Mouse (Mus musculus): Measurements from ENCODE around the gene Sprr1a. TPM values are rescaled to one million over a fixed set of nuclear protein-coding genes. Genes with fewer than 3 reads are reported as not detected.
"Not testable (repeated sequence)": the region's sequence is repeated elsewhere in the genome, so short reads cannot be mapped to it uniquely, and the experiment has no call there.

Gene Sprr1a
- total RNA-seq (2018; cell fraction: chromatin; rRNA removed): not detected
- not detected for total RNA-seq (2018; cell fraction: cytosol; rRNA removed)
- total RNA-seq (2018; cell fraction: nucleus; rRNA removed): not detected
- not detected in 3 replicates for polyA plus RNA-seq (2018)

DNA sequence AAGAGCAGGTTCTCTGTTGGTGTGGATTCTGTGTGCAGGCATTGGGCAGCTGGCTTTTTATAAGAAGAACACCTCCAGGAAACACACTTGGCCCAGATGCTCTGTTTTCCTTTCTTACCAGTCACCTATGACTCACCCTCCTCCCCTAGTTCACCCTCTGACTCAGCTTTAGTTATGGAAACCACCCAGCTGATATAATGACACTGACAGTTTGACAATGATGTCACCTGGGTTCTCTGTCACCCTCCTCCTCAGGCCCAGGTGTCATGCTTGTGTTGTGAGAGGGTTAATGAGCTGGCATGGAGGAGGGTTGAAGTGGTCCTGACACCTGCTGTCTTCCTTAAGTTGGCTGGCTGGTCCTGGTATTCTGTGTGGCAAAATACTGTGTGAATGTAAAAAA is at the start of gene Sprr1a:
Sprr1a (minus strand) TSS at position 33 of the 400 bp plus-strand sequence.
- Histone ChIP-seq H3K36me3 (ENCODE audit: inconsistent target) (no peaks in the 10 kb centered on the region), H3K4me3 (ENCODE audit: inconsistent target) (no peak within 1 kb of the TSS), H3K79me2 (ENCODE audit: inconsistent target) (no peaks in the 10 kb centered on the region), H3K27ac (no peak within 1 kb of the TSS)

DNA sequence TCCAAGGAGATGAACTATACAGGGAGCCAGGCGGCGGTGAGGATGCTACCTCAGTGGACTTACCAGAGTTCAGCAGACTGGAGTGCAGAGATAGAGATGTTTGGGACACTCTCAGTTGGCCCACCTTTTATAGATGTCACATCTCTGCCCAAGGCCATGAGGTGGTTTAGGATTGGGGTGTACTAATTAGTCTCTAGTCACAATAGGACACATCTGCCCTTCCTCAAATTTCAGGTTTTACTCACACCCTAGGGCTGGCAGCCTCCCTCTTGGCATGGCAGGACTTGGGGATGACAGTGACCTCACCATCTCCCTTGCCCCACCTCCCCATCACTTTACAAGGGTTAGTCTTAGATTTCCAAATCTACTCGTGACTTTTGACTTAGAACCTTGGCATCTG is 48.7 kb upstream of the Sprr1a start, which contains the start of gene 2310046K23Rik:
2310046K23Rik (minus strand) TSS at position 101 of the 400 bp plus-strand sequence.
- H3K36me3 ChIP-seq (ENCODE audit: inconsistent target): no peaks in the 10 kb centered on the region
- 88% methylated on average over 3 of the region's 3 CpGs for WGBS (ENCODE audit: missing documents)
- H3K27ac ChIP-seq: no peak within 1 kb of the TSS
- no peak within 1 kb of the TSS for H3K4me3 ChIP-seq (ENCODE audit: inconsistent target)
- no peaks in the 10 kb centered on the region for H3K79me2 ChIP-seq (ENCODE audit: inconsistent target)

DNA sequence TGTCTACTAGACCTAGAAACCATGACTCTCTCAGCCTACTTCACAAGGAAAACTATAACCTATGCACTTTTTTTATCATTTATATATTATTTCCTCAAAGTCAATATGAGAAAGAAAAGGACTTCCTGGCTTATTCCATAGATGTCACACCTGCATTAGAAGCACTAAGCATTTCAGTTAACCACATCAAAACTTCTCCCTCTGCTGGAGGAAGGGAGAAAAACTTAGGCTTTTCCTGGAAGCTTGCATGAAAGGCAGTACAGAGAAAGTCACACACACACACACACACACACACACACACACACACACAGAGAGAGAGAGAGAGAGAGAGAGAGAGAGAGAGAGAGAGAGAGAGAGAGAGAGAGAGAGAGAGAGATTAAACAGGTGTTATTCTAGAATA is 26.6 kb upstream of the Sprr1a start:
- Histone ChIP-seq H3K4me3 (ENCODE audit: inconsistent target) (no peak overlapping the region), H3K27ac (no peak overlapping the region), H3K36me3 (ENCODE audit: inconsistent target) (no peaks in the 10 kb centered on the region), H3K79me2 (ENCODE audit: inconsistent target) (no peaks in the 10 kb centered on the region)

DNA sequence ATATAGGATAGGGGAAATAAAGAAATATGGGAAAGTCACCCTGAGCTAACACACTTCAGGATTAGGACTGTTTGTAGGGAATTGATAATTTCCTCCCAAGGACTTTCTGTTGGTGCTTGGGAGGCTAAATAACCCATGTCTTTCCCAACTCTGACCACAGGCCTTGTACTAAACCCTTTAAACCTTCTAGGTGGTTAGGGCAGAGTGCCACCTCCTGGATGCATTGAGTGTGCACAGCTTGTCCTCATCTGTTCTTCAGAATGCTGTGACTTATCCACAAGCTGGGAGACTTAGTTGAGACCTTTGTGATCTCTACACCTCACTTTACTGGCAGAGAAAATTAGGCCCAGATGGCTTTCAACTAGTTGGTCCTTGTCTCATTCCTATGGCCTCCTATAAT is 25.1 kb upstream of the Sprr1a start:
- no peaks in the 10 kb centered on the region for H3K79me2 ChIP-seq (ENCODE audit: inconsistent target)
- no peak overlapping the region for H3K27ac ChIP-seq
- no peaks in the 10 kb centered on the region for H3K36me3 ChIP-seq (ENCODE audit: inconsistent target)
- H3K4me3 ChIP-seq (ENCODE audit: inconsistent target): no peak overlapping the region

DNA sequence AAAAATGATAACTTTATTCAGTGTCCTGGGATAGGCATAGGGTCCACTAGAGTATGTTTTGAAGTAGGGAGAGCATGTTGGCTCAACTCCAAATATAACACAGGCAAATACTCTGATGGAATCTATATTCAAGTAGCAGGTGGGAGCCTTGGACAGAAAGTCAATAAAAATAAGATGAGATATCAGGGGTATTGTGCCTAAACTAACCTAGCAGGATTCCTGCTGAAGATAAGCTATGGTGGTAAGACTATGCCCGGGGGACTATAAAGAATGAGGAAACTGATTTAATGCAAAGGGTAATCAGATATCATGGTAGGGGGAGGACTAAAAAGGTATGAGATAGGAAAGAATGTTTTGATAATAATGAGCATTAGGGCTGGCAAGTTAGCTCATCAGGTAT is 22.5 kb upstream of the Sprr1a start:
- Histone ChIP-seq H3K4me3 (ENCODE audit: inconsistent target) (no peak overlapping the region), H3K36me3 (ENCODE audit: inconsistent target) (no peaks in the 10 kb centered on the region), H3K79me2 (ENCODE audit: inconsistent target) (no peaks in the 10 kb centered on the region), H3K27ac (no peak overlapping the region)
- 85% methylated on average over 1 of the region's 1 CpGs for WGBS (ENCODE audit: missing documents)

DNA sequence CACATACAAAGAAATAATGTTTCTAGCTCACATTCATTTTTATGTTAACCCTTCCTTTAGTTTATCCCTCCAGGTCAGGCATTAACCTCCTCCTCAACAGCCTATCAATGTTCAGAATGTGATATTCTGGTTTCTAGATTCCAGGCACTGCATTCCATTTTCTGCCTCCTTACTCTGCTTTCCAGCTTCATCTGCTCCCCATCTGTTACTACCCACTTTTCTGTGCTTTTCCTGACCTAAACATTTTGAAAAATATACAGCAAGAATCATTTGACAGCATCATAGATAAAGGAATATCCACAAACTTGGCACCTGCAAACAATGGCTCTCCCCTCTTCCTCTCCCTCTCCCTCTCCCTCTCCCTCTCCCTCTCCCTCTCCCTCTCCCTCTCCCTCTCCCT is 17.8 kb upstream of the Sprr1a start:
- Histone ChIP-seq H3K36me3 (ENCODE audit: inconsistent target) (no peaks in the 10 kb centered on the region), H3K4me3 (ENCODE audit: inconsistent target) (no peak overlapping the region), H3K27ac (no peak overlapping the region), H3K79me2 (ENCODE audit: inconsistent target) (no peaks in the 10 kb centered on the region)

DNA sequence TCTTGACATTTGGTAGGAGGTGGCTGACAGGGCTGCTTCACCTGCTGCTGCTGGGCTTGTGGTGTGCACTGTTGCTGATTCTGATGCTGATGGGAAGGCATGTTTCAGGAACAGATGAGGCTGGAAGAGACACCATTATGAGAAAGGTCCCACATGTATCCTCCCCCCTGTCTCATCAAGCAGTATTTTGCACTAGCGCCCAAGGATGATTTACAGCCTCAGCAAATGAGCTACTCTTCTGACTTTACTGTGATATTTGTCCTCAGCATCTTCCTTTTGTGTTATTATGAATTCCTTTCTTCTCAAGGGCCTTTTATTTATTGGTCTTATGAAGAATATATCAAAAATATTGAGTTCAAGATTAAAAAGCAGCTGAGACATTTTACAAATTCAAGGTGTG is 14.7 kb upstream of the Sprr1a start, which contains the start of gene Sprr4:
Sprr4 (minus strand) TSS at position 101 of the 400 bp plus-strand sequence.
- 93% methylated on average over 1 of the region's 1 CpGs for WGBS (ENCODE audit: missing documents)
- H3K27ac ChIP-seq: no peak within 1 kb of the TSS
- H3K79me2 ChIP-seq (ENCODE audit: inconsistent target): no peaks in the 10 kb centered on the region

DNA sequence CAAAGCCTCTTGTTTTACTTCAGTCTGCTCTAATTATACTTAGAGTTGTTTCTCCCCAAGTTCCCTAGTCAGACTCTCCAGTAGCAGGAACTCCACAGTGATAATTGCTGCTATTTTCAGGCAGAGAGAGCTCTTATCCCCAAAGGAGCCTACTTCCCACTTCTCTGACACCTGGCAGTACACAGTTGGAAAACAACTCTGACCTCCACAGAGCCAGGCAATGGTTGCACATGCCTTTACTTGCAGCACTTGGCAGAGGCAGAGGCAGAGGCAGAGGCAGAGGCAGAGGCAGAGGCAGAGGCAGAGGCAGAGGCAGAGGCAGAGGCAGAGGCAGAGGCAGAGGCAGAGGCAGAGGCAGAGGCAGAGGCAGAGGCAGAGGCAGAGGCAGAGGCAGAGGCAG is 4.6 kb upstream of the Sprr1a start:
- not testable (repeated sequence) for H3K4me3 ChIP-seq (ENCODE audit: inconsistent target); H3K27ac ChIP-seq; H3K79me2 ChIP-seq (ENCODE audit: inconsistent target); H3K36me3 ChIP-seq (ENCODE audit: inconsistent target)

More for the DNA sequence above, 14.7 kb upstream of the Sprr1a start, which contains the start of gene Sprr4:
- H3K36me3 ChIP-seq (ENCODE audit: inconsistent target): no peaks in the 10 kb centered on the region
- H3K4me3 ChIP-seq (ENCODE audit: inconsistent target): no peak within 1 kb of the TSS

DNA sequence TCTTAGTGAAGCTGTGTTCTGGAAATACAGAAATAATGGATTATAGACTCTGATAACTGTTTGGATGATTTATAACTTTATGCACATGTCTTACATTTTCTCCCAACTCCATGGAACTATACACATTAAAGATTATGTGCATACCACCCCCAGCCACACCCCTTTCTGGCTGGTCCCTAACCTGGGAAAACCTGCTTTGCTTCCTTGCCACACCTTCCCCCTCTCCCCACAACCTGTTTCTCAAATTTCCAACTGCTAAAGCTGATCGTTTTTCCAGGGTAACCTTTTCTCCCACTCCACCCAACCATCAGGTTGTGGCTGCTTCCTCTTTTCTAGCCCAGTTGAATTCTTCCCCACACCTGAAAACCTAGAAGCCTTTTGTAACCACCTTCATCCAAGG is 612 bp upstream of the Sprr1a start:
- no peak overlapping the region for H3K27ac ChIP-seq
- H3K4me3 ChIP-seq (ENCODE audit: inconsistent target): no peak overlapping the region
- no peaks in the 10 kb centered on the region for H3K36me3 ChIP-seq (ENCODE audit: inconsistent target)
- 10% methylated on average over 1 of the region's 1 CpGs for WGBS (ENCODE audit: missing documents)
- no peaks in the 10 kb centered on the region for H3K79me2 ChIP-seq (ENCODE audit: inconsistent target)

DNA sequence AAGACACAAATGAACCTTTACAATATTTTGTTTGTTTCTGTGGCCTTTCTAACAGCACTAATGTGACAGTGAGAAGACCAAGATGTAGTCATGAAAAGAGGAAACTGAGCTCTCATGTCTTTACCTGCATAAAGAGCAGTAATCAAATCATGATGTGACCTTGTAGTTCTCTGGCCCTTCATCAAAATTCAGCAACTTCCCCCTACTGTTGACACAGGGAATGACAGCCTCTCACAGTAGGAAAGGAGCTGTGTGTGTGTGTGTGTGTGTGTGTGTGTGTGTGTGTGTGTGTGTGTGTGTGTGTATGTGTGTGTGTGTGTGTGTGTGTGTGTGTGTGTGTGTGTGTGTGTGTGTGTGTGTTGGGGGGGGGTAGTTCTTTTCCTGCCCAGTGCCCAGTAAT is 4.4 kb downstream of the Sprr1a start:
- H3K27ac ChIP-seq; H3K4me3 ChIP-seq (ENCODE audit: inconsistent target); H3K36me3 ChIP-seq (ENCODE audit: inconsistent target); H3K79me2 ChIP-seq (ENCODE audit: inconsistent target): not testable (repeated sequence)

DNA sequence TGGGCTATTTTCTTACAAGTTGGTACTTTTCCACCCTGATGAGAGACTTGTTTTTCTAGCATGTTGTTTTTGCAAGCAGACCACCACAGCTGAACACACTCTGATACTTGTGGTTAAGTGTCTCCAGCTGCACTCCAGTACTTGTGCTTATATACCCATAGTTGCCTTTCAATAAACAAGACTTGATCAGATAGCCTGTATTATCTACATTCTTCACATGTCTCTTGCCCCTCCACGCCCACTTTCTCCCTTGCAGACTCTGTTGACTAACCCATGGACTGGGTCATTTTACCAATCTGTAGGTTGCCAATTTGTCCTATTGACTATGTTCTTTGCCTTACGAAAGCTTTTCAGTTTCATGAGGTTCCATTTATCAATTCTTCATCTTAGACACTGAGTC is 15.6 kb downstream of the Sprr1a start:
- Histone ChIP-seq H3K27ac (no peak overlapping the region), H3K79me2 (ENCODE audit: inconsistent target) (no peaks in the 10 kb centered on the region), H3K36me3 (ENCODE audit: inconsistent target) (no peaks in the 10 kb centered on the region), H3K4me3 (ENCODE audit: inconsistent target) (no peak overlapping the region)
- WGBS (ENCODE audit: missing documents): 80% methylated on average over 2 of the region's 2 CpGs

DNA sequence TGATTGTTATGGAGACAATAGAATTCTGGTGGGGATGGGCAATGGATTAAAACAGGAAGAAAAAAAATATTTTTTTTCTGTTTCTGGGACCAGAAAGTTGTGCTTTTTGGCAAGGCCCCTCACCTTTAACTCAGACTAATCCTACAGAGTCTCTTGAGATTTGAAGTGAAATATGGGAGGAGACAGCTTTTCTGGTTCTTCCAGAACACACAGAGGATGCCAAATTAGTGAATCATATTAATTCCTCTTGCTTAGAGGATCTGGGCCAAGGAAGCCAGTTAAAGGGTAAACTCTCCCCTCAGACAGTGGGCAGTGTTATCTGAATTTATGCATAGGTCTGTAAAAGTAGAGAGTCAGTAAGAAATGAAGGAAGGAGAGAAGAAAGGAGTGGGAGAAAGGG is 18.3 kb downstream of the Sprr1a start:
- Histone ChIP-seq H3K27ac (no peak overlapping the region), H3K36me3 (ENCODE audit: inconsistent target) (no peaks in the 10 kb centered on the region), H3K79me2 (ENCODE audit: inconsistent target) (no peaks in the 10 kb centered on the region), H3K4me3 (ENCODE audit: inconsistent target) (no peak overlapping the region)

DNA sequence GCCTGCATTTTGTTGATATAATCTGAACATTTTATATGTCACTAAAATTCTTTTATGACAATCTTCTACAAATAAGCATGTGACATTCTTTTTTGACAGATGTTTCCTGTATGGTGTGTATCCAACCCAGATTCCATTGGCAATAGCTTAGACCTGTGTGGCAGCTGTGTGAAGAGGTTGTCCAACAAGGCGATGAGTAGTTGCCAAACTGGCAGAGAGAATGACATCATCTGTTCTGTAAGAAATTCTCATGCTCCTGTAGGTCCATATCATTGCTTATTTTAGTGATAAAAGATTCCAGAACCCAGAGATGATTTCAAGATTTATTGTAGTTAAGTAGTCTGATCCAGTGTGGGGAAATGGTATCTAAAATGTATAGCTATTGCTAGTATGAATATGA is 19.1 kb downstream of the Sprr1a start:
- no peak overlapping the region for H3K4me3 ChIP-seq (ENCODE audit: inconsistent target)
- no peak overlapping the region for H3K27ac ChIP-seq
- H3K79me2 ChIP-seq (ENCODE audit: inconsistent target): no peaks in the 10 kb centered on the region
- WGBS (ENCODE audit: missing documents): 82% methylated on average over 1 of the region's 1 CpGs
- H3K36me3 ChIP-seq (ENCODE audit: inconsistent target): no peaks in the 10 kb centered on the region

DNA sequence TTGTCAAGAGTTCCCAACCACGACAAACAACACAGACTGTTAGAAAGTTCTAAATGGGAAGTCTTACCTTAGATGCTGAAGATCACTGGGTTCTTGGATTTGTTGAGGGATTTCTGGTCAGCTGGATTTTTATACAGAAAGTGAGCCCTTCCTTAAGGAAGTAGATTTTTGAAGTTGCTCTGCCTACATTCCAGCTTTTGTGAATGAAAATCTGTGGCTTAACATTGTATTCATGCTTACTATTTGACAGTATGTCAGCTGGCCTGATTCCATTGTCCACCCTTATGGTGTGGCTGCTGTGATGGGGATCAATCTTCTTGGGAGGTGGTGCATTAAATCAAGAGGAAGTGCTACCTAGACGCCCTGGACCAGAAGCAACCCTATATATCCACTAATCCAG is 27.1 kb downstream of the Sprr1a start, which contains the start of gene Sprr3:
Sprr3 (minus strand) TSS at position 101 of the 400 bp plus-strand sequence.
- 90% methylated on average over 2 of the region's 2 CpGs for WGBS (ENCODE audit: missing documents)
- Histone ChIP-seq H3K4me3 (ENCODE audit: inconsistent target) (no peak within 1 kb of the TSS), H3K27ac (no peak within 1 kb of the TSS), H3K36me3 (ENCODE audit: inconsistent target) (no peaks in the 10 kb centered on the region), H3K79me2 (ENCODE audit: inconsistent target) (no peaks in the 10 kb centered on the region)

DNA sequence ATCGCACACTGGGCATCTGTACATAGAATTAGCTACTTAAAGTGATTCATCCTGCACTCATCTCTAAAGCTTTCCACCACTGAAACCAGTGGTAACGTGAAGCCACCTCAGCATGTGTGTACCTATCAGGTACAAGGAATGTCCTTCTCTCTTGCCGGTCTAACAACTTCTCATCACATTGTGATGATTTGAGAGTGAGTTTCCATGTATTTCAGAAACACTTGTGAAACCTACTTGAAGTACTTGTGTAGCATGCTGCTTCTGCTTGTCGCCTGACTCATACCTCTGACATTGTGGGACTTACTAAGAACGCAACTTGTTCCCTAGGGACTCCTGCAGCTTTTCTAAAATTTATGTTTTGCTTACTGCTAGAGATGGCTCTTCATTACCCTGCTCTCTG is 30.5 kb downstream of the Sprr1a start:
- no peak overlapping the region for H3K27ac ChIP-seq
- 90% methylated on average over 5 of the region's 5 CpGs for WGBS (ENCODE audit: missing documents)
- no peaks in the 10 kb centered on the region for H3K36me3 ChIP-seq (ENCODE audit: inconsistent target)
- no peaks in the 10 kb centered on the region for H3K79me2 ChIP-seq (ENCODE audit: inconsistent target)
- no peak overlapping the region for H3K4me3 ChIP-seq (ENCODE audit: inconsistent target)

DNA sequence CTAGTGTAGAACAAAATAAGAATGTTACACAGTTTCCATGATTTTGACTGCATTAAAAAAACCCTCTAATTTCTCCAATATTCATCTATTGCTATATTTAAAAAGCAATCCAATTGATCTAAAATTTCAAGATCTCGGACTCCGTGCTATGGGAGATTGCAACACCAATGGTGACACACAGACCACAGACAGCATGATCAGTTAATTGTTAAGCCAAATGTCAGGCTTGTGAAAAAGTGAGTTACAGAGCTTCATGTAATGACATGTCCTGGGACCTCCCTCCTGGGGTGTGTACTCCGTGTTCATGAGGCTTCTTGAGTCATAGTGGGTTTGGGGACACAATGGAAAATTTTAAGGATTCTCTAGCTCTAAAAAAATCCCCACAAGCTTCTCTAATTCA is 45.5 kb downstream of the Sprr1a start:
- Histone ChIP-seq H3K4me3 (ENCODE audit: inconsistent target) (no peak overlapping the region), H3K79me2 (ENCODE audit: inconsistent target) (no peaks in the 10 kb centered on the region), H3K36me3 (ENCODE audit: inconsistent target) (no peaks in the 10 kb centered on the region), H3K27ac (no peak overlapping the region)
- WGBS (ENCODE audit: missing documents): 95% methylated on average over 3 of the region's 3 CpGs

Measured in macrophage (primary cell).